Mouse (Mus musculus) neural tube, embryonic 15.5 days (tissue): Measurements from ENCODE around the gene Hist1h3a. TPM values are rescaled to one million over a fixed set of nuclear protein-coding genes. Genes with fewer than 3 reads are reported as not detected.
"Not testable (repeated sequence)": the region's sequence is repeated elsewhere in the genome, so short reads cannot be mapped to it uniquely, and the experiment has no call there.

Experiments used
- ATAC-seq: fragments of 200-750 bp; cut with Nextera tagmentation; 2 replicates; pipeline ENCODE4 v1.8.0; 2017; ENCODE audit warnings: mild to moderate bottlenecking, moderate TSS enrichment, moderate library complexity; ENCODE audit not compliant: low FRiP score
- H3K27ac ChIP-seq: fragments of 300-500 bp; sonication (generic); replicated peaks from 2 replicates; pipeline ENCODE4 v1.5.1; 2015; ENCODE audit warnings: mild to moderate bottlenecking, inconsistent platforms
- H3K27me3 ChIP-seq: fragments of 300-500 bp; sonication (generic); replicated peaks from 2 replicates; pipeline ENCODE4 v1.6.1; 2015; ENCODE audit warnings: inconsistent platforms
- H3K36me3 ChIP-seq: fragments of 300-500 bp; sonication (generic); 2 replicates; pipeline ENCODE4 v1.6.1; 2015; ENCODE audit warnings: inconsistent platforms
- H3K4me1 ChIP-seq: fragments of 300-500 bp; sonication (generic); 2 replicates; pipeline ENCODE4 v1.6.1; 2015; ENCODE audit warnings: inconsistent platforms
- H3K4me2 ChIP-seq: fragments of 300-500 bp; sonication (generic); 2 replicates; pipeline ENCODE4 v1.6.1; 2015; ENCODE audit warnings: inconsistent platforms, mild to moderate bottlenecking, moderate library complexity
- H3K4me3 ChIP-seq: fragments of 300-500 bp; sonication (generic); replicated peaks from 2 replicates; pipeline ENCODE4 v1.5.1; 2015; ENCODE audit warnings: mild to moderate bottlenecking, inconsistent platforms
- H3K9ac ChIP-seq: fragments of 300-500 bp; sonication (generic); replicated peaks from 2 replicates; pipeline ENCODE4 v1.6.1; 2015; ENCODE audit warnings: mild to moderate bottlenecking, inconsistent platforms
- H3K9me3 ChIP-seq: fragments of 300-500 bp; sonication (generic); replicated peaks from 2 replicates; pipeline ENCODE4 v1.6.1; 2016; ENCODE audit warnings: inconsistent platforms
- WGBS: fragments of 180-500 bp; shearing (Covaris S2); methylation state at CpG from one replicate; pipeline ENCODE4 v1.1.7; 2015; ENCODE audit warnings: mixed read lengths; 5-methylcytosine and 5-hydroxymethylcytosine counted together
- polyA plus RNA-seq: library from polyadenylated mRNA; unstranded; fragments of >200 nt; fragmentation: Nextera tagmentation; extraction: Ambion mirVana; gene quantifications from 2 replicates; pipeline ENCODE4 v1.2.1, GENCODE M21; 2015

The Hist1h3a gene
- 1.4 and 2.3 TPM in 2 replicates for polyA plus RNA-seq

DNA sequence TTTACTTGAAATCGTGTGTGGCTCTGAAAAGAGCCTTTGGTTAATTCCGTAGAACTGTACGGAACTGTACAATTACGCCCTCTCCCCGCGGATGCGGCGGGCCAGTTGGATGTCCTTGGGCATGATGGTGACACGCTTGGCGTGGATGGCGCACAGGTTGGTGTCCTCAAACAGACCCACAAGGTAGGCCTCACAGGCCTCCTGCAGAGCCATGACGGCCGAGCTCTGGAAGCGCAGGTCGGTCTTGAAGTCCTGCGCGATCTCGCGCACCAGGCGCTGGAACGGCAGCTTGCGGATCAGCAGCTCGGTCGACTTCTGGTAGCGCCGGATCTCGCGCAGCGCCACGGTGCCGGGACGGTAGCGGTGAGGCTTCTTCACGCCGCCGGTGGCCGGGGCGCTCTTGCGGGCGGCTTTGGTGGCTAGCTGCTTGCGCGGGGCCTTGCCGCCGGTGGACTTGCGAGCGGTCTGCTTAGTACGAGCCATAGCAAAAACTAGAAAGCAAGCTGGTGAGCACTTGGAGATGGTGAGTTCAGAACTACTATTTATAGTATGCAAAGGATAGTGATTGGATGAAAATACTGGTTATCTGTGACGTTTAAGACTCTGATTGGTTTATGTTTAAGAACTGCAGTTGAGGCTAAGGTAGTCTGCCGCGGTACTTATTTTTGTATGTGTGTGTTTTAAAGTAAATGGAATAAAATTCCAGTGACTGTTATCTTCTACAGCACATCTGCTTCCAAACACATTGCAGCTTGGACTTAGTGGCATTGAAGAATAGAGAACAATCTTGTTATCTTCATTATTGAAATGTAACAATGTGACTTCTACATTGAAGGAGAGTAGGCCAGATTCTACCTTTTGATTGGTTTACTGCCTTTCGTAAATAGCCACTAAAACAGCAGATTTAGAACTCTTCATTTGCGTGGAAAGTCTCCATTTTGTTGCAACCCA, at the start of gene Hist1h3a:
TSS of gene Hist1h3a (minus strand) at position 516 of the 951 bp plus-strand sequence.
- peak within 1 kb of the TSS; percentile 50 for H3K4me3 ChIP-seq
- ATAC-seq, result peak; percentile 68
- H3K27me3 ChIP-seq, H3K9me3 ChIP-seq, H3K36me3 ChIP-seq: not testable (repeated sequence)
- peak within 1 kb of the TSS; percentile 82 for H3K27ac ChIP-seq
- WGBS, result under 1% methylated on average over 31 of the region's 52 CpGs
- H3K4me2 ChIP-seq, result peak within 1 kb of the TSS; percentile 91
- peak within 1 kb of the TSS; percentile 56 for H3K9ac ChIP-seq
- H3K4me1 ChIP-seq, result peaks cover 37% of the 10 kb centered on the region

- H3K4me3 ChIP-seq, result no peak within 1 kb of the TSS
Measured at GRCm38 (mm10) chr13:23806422-23807052, 44.4 kb upstream of the Hist1h3a start, which contains the start of gene Slc17a2. Gene Slc17a2, plus strand, starts transcription at chr13:23806993.

GRCm38 (mm10) chr13:23804532-23804931, 42.3 kb upstream of the Hist1h3a start:
- WGBS, result 86% methylated on average over 2 of the region's 2 CpGs
- no peak for ATAC-seq
- no peaks in the 10 kb centered on the region for H3K4me1 ChIP-seq

More at GRCm38 (mm10) chr13:23806422-23807052, 44.4 kb upstream of the Hist1h3a start, which contains the start of gene Slc17a2:
- H3K4me2 ChIP-seq, result no peak within 1 kb of the TSS
- H3K27ac ChIP-seq, result no peak within 1 kb of the TSS
- H3K4me1 ChIP-seq, result no peaks in the 10 kb centered on the region
- no peak within 1 kb of the TSS for H3K9ac ChIP-seq
- H3K9me3 ChIP-seq, result no peaks in the 10 kb centered on the region
- WGBS, result 90% methylated on average over 15 of the region's 15 CpGs
- no peaks in the 10 kb centered on the region for H3K36me3 ChIP-seq
- ATAC-seq, result no peak
- no peaks in the 10 kb centered on the region for H3K27me3 ChIP-seq

GRCm38 (mm10) chr13:23799405-23799804, 37.2 kb upstream of the Hist1h3a start:
- H3K4me2 ChIP-seq, result no peak overlapping the region
- no peak overlapping the region for H3K9ac ChIP-seq
- no peaks in the 10 kb centered on the region for H3K36me3 ChIP-seq
- WGBS, result 88% methylated on average over 5 of the region's 5 CpGs
- no peak overlapping the region for H3K27ac ChIP-seq
- no peaks in the 10 kb centered on the region for H3K4me1 ChIP-seq
- no peaks in the 10 kb centered on the region for H3K9me3 ChIP-seq
- no peak for ATAC-seq
- H3K27me3 ChIP-seq, result no peaks in the 10 kb centered on the region
- no peak overlapping the region for H3K4me3 ChIP-seq

More at GRCm38 (mm10) chr13:23804532-23804931, 42.3 kb upstream of the Hist1h3a start:
- no peak overlapping the region for H3K9ac ChIP-seq
- no peaks in the 10 kb centered on the region for H3K36me3 ChIP-seq
- H3K4me3 ChIP-seq, result no peak overlapping the region
- H3K9me3 ChIP-seq, result no peaks in the 10 kb centered on the region
- no peak overlapping the region for H3K27ac ChIP-seq
- H3K4me2 ChIP-seq, result no peak overlapping the region
- H3K27me3 ChIP-seq, result no peaks in the 10 kb centered on the region

GRCm38 (mm10) chr13:23792520-23792919, 30.3 kb upstream of the Hist1h3a start:
- peak; percentile 84; the same call in 1 of the 2 replicates for ATAC-seq
- Histone ChIP-seq H3K4me1 (no peaks in the 10 kb centered on the region), H3K4me3 (no peak overlapping the region), H3K4me2 (no peak overlapping the region), H3K27ac (no peak overlapping the region), H3K9ac (no peak overlapping the region), H3K9me3 (no peaks in the 10 kb centered on the region), H3K36me3 (no peaks in the 10 kb centered on the region), H3K27me3 (no peaks in the 10 kb centered on the region)
- WGBS, result 43% methylated on average over 2 of the region's 2 CpGs

DNA sequence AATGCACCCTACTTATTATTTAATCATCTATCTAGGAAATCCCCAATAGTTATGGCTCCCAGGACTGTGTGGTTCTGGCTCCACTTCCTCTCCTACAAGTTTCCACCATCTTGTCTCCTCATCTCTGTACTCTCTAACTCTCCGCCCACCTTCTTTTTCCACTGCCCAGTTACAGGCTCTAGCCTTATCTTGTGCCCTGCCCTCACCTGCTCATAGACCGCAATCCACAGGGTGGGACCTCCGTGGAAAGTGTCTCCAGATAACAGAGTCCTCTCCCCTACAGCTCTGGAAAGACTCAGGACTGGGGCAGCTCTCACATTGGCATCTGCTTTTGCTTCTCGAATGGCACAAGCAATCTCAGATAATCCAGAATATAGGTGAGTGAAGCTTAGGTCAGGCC, 16.8 kb upstream of the Hist1h3a start:
- Histone ChIP-seq H3K4me1 (no peaks in the 10 kb centered on the region), H3K36me3 (no peaks in the 10 kb centered on the region), H3K9ac (no peak overlapping the region), H3K27me3 (no peaks in the 10 kb centered on the region; the same call in 1 of the 2 replicates), H3K9me3 (no peaks in the 10 kb centered on the region), H3K27ac (no peak overlapping the region), H3K4me2 (no peak overlapping the region), H3K4me3 (no peak overlapping the region)
- no peak for ATAC-seq
- WGBS, result 89% methylated on average over 4 of the region's 4 CpGs

GRCm38 (mm10) chr13:23778339-23778738, 16.2 kb upstream of the Hist1h3a start:
- Histone ChIP-seq H3K9me3 (no peaks in the 10 kb centered on the region), H3K27me3 (no peaks in the 10 kb centered on the region; the same call in 1 of the 2 replicates), H3K27ac (no peak overlapping the region), H3K9ac (no peak overlapping the region), H3K4me2 (no peak overlapping the region), H3K4me3 (no peak overlapping the region), H3K36me3 (no peaks in the 10 kb centered on the region), H3K4me1 (no peaks in the 10 kb centered on the region)
- no peak for ATAC-seq
- WGBS, result 96% methylated on average over 7 of the region's 7 CpGs

DNA sequence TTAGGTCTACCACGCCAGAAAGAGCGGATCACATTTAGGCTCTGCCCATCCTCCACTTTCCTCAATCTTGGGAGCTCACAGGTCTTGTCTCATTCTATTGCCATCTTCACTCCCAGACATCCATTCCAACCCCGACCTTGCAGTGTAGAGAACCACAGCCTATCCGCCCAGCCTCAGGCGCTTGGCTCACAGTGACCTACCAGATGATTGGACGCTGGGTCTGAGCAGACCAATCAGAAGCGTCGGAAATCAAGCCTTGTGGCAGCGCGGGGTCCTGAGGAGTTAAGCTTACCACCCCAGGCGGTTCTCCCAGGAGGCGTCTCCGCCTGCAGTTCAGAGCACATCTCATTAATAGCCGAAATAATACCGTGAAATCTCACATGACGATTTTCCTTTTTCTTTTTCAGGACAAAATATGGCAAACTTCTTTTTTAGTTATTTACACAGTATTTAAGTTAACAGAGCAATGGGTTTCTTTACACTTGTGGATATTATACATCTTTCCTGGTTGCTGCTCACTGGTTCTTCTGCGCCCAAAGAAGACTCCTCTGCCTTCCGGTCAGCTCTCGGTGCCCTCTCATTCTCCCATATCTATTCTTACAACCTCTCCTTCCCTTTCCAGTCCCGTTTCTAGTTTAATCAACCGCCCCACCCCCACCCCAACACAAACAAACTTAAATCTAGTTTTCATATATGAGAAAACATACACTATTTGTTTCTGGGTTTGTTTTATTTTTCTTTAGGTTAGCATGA, 10.6 kb upstream of the Hist1h3a start:
- H3K4me1 ChIP-seq, result peaks cover 7% of the 10 kb centered on the region; the same call in 1 of the 2 replicates
- H3K27ac ChIP-seq, result no peak overlapping the region
- no peak overlapping the region for H3K9ac ChIP-seq
- no peaks in the 10 kb centered on the region for H3K36me3 ChIP-seq
- peak; percentile 90 for ATAC-seq
- WGBS, result 28% methylated on average over 21 of the region's 21 CpGs
- H3K4me2 ChIP-seq, result peak overlapping the region; percentile 50
- no peaks in the 10 kb centered on the region for H3K9me3 ChIP-seq
- no peaks in the 10 kb centered on the region; the same call in 1 of the 2 replicates for H3K27me3 ChIP-seq
- peak overlapping the region; percentile 9; the same call in 1 of the 2 replicates for H3K4me3 ChIP-seq

DNA sequence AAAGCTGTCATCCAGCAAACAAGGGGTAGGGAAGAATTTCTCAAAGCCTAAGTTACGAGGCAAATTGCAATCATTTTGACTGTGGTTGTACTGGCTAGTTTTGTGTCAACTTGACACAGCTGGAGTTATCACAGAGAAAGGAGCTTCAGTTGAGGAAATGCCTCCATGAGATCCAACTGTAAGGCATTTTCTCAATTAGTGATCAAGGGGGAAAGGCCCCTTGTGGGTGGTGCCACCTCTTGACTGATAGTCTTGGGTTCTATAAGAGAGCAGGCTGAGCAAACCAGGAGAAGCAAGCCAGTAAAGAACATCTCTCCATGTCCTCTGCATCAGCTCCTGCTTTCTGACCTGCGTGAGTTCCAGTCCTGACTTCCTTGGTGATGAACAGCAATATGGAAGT, 7.4 kb upstream of the Hist1h3a start, which contains the start of gene Trim38:
TSS of gene Trim38 (plus strand) at position 301 of the 400 bp plus-strand sequence.
- H3K4me1 ChIP-seq, H3K4me3 ChIP-seq: not testable (repeated sequence)

DNA sequence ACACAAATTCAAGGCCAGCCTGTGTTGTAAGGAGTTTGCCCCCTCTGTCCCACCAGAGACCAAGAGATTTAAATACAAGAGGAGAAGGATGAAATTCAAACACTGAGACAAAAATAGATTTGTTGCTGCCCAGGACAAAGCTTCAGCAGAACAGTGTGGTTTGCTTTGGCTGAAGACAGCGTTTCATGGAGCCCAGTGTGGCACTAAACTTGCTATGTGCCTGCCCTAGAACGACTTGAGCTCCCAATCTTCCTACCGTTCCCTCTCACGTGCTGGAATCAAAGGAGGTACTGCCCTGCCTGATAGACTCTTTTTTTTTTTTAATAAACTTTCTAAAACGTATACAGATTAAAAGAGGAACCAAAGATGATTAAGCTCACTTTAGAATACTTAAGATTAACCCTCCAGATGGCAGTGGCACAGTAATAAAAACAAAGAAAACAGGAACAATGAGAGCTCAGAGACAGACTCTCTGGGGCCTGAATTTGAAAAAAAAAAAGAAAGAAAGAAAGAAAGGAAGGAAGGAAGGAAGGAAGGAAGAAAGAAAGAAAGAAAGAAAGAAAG, 6.7 kb upstream of the Hist1h3a start:
- Histone ChIP-seq H3K4me2 (no peak overlapping the region), H3K4me3 (no peak overlapping the region), H3K27me3 (no peaks in the 10 kb centered on the region), H3K9me3 (no peaks in the 10 kb centered on the region), H3K27ac (no peak overlapping the region), H3K4me1 (peaks cover 15% of the 10 kb centered on the region), H3K36me3 (no peaks in the 10 kb centered on the region), H3K9ac (no peak overlapping the region)
- 49% methylated on average over 5 of the region's 5 CpGs for WGBS
- no peak for ATAC-seq

More for the DNA sequence above, 7.4 kb upstream of the Hist1h3a start, which contains the start of gene Trim38:
- H3K27ac ChIP-seq, H3K36me3 ChIP-seq, ATAC-seq, H3K4me2 ChIP-seq, H3K9ac ChIP-seq, H3K27me3 ChIP-seq, H3K9me3 ChIP-seq: not testable (repeated sequence)
- WGBS, result 89% methylated on average over 2 of the region's 2 CpGs

GRCm38 (mm10) chr13:23766772-23767171, 4.6 kb upstream of the Hist1h3a start:
- Histone ChIP-seq H3K9ac (no peak overlapping the region), H3K9me3 (no peaks in the 10 kb centered on the region), H3K36me3 (no peaks in the 10 kb centered on the region), H3K27ac (no peak overlapping the region), H3K4me3 (no peak overlapping the region), H3K27me3 (no peaks in the 10 kb centered on the region), H3K4me2 (no peak overlapping the region), H3K4me1 (peaks cover 19% of the 10 kb centered on the region)
- ATAC-seq, result no peak
